Mouse (Mus musculus): ENCODE results near the gene Tcp11.

GRCm38 (mm10) chr17:28100669-28101068 is 20.2 kb upstream of the Tcp11 start:
- TF ChIP-seq CTCF (IDR thresholded peaks at IDR 0.05; ENCODE audit: extremely low read depth, insufficient read depth, insufficient read length, insufficient replicate concordance): no peak
- no peak for TF ChIP-seq POLR2A (IDR thresholded peaks at IDR 0.05; ENCODE audit: low read depth, low read length)

Data from spleen, adult 2 months (tissue).